Mouse (Mus musculus) cerebellum, adult 2 months (tissue): ENCODE data around the gene Smarce1.

Experiments
- CTCF ChIP-seq: fragments of 200-500 bp; IDR thresholded peaks from 2 replicates; pipeline ENCODE4 v1.5.1; 2011; ENCODE audit warnings: low read depth, mild to moderate bottlenecking, control low read depth, low read length, moderate library complexity, borderline replicate concordance; ENCODE audit not compliant: insufficient read depth
- POLR2A ChIP-seq: fragments of 200-500 bp; IDR thresholded peaks from 2 replicates; pipeline ENCODE4 v1.6.1; 2011; ENCODE audit warnings: low read length, control low read depth, borderline replicate concordance; ENCODE audit not compliant: insufficient read depth

- no peak for TF ChIP-seq POLR2A
- peak; percentile 32; the same call in 1 of the 2 replicates for TF ChIP-seq CTCF
Measured at GRCm38 (mm10) chr11:99256213-99256612, 25.4 kb upstream of the Smarce1 start.
